Mouse (Mus musculus) heart, adult 2 months (tissue): ENCODE measurements around the gene Rnf157.

ENCODE experiments used
- CTCF ChIP-seq: fragments of 200-600 bp; IDR thresholded peaks from 2 replicates; pipeline ENCODE4 v1.8.1; 2022; ENCODE audit warnings: antibody characterized with exemption, mild to moderate bottlenecking, moderate library complexity
- EP300 ChIP-seq: fragments of 200-500 bp; IDR thresholded peaks from 2 replicates; pipeline ENCODE4 v1.6.1; 2011; ENCODE audit warnings: low read depth, low read length, control low read depth; ENCODE audit not compliant: insufficient read depth
- POLR2A ChIP-seq: fragments of 200-500 bp; IDR thresholded peaks from 2 replicates; pipeline ENCODE4 v1.6.1; 2011; ENCODE audit warnings: mild to moderate bottlenecking, low read depth, low read length, control low read depth; ENCODE audit not compliant: insufficient read depth

GRCm38 (mm10) chr11:116396276-116396933, 16.4 kb downstream of the Rnf157 start:
- no peak for TF ChIP-seq CTCF
- TF ChIP-seq EP300, result 0 out of 2 replicates have a peak, but pooled peaks have one; percentile 25
- no peak for TF ChIP-seq POLR2A
